Mouse (Mus musculus): ENCODE data around the gene Xrcc1. TPM values are rescaled to one million over a fixed set of nuclear protein-coding genes. Genes with fewer than 3 reads are reported as not detected.
"Not testable (repeated sequence)": the region's sequence is repeated elsewhere in the genome, so short reads cannot be mapped to it uniquely, and the experiment has no call there.

The Xrcc1 gene
- polyA plus RNA-seq, 1 experiment from 2014 or later: 110 TPM

DNA sequence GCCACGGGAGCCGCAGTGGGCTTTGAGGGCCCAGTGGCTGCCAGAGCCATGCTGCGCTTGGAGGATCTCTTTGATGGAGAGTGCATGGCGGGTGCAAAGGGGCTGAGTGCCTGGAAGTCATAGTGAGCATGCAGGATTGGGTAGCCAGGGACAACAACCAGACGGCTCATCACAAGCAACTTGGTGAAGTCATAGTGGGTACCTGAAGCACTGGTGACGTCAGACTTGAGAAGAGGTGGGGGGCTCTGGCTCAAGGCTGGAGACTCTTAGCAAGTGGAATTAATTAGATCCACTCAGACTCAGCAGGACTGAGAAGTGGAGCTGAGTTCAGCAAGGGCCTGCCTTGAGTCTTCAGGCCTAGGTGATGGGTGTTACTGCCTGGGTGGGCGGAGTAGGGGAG lies 33.7 kb upstream of the Xrcc1 start, which contains the start of gene AC161166.1:
TSS of gene AC161166.1 (minus strand) at position 101 of the 400 bp plus-strand sequence.
- 81% methylated on average over 7 of the region's 7 CpGs for WGBS
- Histone ChIP-seq H3K9me3 (no peaks in the 10 kb centered on the region), H3K4me2 (no peak within 1 kb of the TSS), H3K4me3 (no peak within 1 kb of the TSS), H3K36me3 (peaks cover 33% of the 10 kb centered on the region; the same call in 1 of the 2 replicates), H3K27ac (no peak within 1 kb of the TSS), H3K27me3 (no peaks in the 10 kb centered on the region), H3K9ac (no peak within 1 kb of the TSS), H3K4me1 (peaks cover 11% of the 10 kb centered on the region)
- no peak for ATAC-seq (ENCODE audit: insufficient number of reproducible peaks, low FRiP score, low TSS enrichment, low read depth)

DNA sequence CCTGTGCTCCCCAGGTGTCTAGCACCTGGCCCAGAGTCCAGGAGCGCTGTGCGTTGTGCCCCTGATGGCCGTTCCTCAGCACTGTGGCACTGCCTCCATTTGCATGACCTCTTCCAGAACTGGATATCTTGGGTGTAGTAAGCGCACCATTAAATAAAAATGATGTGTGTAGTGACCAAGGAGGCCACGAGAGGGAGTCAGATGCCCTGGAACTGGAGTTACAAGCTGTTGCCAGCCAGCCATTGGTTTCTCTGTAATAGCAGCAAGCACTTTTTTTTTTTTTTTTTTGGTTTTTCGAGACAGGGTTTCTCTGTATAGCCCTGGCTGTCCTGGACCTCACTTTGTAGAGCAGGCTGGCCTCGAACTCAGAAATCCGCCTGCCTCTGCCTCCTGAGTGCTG lies 29.8 kb upstream of the Xrcc1 start:
- H3K27me3 ChIP-seq; H3K9ac ChIP-seq; H3K4me3 ChIP-seq; H3K4me2 ChIP-seq; ATAC-seq (ENCODE audit: insufficient number of reproducible peaks, low FRiP score, low TSS enrichment, low read depth); H3K27ac ChIP-seq; H3K9me3 ChIP-seq; H3K4me1 ChIP-seq: not testable (repeated sequence)
- WGBS: 73% methylated on average over 8 of the region's 8 CpGs
- peaks cover 32% of the 10 kb centered on the region; the same call in 1 of the 2 replicates for H3K36me3 ChIP-seq

DNA sequence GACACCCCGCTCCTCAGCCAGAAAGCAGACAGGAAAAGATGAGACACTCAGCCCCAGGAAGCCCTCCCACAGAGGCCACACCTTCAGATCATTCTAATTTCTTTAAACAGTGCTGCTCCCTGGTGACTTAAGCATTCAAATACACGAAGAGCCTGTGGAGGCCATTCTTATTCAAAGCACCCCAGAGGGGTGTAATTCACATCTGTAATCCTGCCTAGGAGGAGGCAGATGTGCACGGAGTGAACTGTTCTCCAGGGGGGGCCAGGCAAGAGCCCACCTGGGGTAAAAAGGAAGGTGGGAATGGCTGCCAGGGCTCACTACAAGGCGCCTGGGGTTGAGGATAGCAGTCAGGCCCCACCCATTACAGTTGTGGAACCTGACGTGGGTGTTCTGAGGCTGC lies 29.0 kb upstream of the Xrcc1 start:
- no peak overlapping the region for H3K9ac ChIP-seq
- no peaks in the 10 kb centered on the region for H3K4me1 ChIP-seq
- no peak for ATAC-seq (ENCODE audit: insufficient number of reproducible peaks, low FRiP score, low TSS enrichment, low read depth)
- H3K4me3 ChIP-seq: no peak overlapping the region
- no peak overlapping the region for H3K27ac ChIP-seq
- no peaks in the 10 kb centered on the region for H3K9me3 ChIP-seq
- no peaks in the 10 kb centered on the region for H3K27me3 ChIP-seq
- WGBS: 49% methylated on average over 5 of the region's 5 CpGs
- H3K4me2 ChIP-seq: no peak overlapping the region
- peaks cover 27% of the 10 kb centered on the region; the same call in 1 of the 2 replicates for H3K36me3 ChIP-seq

DNA sequence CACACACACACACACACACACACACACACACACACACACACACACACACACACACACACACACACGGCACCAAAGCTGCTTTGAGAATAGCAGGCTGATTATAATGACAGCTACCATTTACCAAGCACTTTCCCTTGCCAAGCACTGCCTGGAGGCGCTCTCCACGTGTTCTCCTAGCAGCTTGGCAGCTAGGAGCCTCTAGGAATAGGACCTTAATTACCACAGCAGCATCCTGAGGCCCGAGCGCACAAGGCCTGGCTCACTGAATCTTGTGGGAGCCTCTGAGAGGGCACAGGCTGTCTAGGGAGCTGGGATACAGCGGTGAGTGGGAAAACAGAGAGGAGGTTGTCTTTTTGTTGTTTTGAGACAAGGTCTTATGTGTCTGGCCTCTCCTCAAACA lies 28.4 kb upstream of the Xrcc1 start:
- Histone ChIP-seq H3K4me3 (no peak overlapping the region), H3K9ac (no peak overlapping the region), H3K27ac (no peak overlapping the region), H3K27me3 (no peaks in the 10 kb centered on the region), H3K4me2 (no peak overlapping the region), H3K36me3 (peaks cover 23% of the 10 kb centered on the region; the same call in 1 of the 2 replicates), H3K4me1 (no peaks in the 10 kb centered on the region), H3K9me3 (no peaks in the 10 kb centered on the region)
- ATAC-seq (ENCODE audit: insufficient number of reproducible peaks, low FRiP score, low TSS enrichment, low read depth): no peak
- WGBS: 59% methylated on average over 6 of the region's 6 CpGs

DNA sequence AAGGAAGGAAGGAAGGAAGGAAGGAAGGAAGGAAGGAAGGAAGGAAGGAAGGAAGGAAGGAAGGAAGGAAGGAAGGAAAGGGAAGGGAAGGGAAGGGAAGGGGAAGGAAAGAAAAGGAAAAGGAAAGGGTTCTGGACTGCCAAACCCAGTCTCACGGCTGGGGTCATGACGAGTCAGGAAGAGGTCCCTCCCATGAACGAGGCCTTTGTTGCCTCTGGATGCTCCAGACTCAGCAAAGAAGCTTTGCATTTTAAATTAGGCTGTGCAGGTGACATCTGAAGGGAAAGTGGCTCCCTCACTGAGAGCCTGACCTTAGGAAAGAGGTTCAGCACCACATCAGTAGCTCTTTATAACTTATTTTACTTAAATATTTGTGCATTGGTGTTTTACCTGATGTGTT lies 27.0 kb upstream of the Xrcc1 start:
- 71% methylated on average over 3 of the region's 3 CpGs for WGBS
- H3K27me3 ChIP-seq: no peaks in the 10 kb centered on the region
- H3K4me1 ChIP-seq: no peaks in the 10 kb centered on the region
- H3K36me3 ChIP-seq: peaks cover 21% of the 10 kb centered on the region; the same call in 1 of the 2 replicates
- no peaks in the 10 kb centered on the region for H3K9me3 ChIP-seq
- no peak overlapping the region for H3K9ac ChIP-seq
- H3K4me2 ChIP-seq: no peak overlapping the region
- ATAC-seq (ENCODE audit: insufficient number of reproducible peaks, low FRiP score, low TSS enrichment, low read depth): no peak
- H3K27ac ChIP-seq: no peak overlapping the region
- H3K4me3 ChIP-seq: no peak overlapping the region

DNA sequence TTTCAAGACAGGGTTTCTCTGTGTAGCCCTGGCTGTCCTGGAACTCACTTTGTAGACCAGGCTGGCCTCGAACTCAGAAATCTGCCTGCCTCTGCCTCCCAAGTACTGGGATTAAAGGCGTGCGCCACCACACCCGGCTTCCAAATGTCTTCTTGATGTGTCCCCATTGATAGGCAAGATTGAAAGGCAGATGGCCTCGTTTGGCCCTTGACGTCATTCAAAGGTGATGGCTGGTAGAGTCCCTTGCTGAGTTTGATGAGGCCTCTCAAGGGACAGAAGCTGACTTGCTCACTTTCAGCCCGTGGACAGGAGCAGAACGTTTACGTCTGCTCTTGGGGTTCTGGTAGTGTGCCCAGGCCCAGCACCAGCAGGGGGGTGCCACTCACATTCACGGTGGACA lies 26.0 kb upstream of the Xrcc1 start:
- not testable (repeated sequence) for H3K27me3 ChIP-seq; ATAC-seq (ENCODE audit: insufficient number of reproducible peaks, low FRiP score, low TSS enrichment, low read depth); H3K27ac ChIP-seq; H3K9ac ChIP-seq; H3K4me2 ChIP-seq; H3K4me1 ChIP-seq; H3K4me3 ChIP-seq; H3K9me3 ChIP-seq
- H3K36me3 ChIP-seq: peaks cover 14% of the 10 kb centered on the region; the same call in 1 of the 2 replicates
- 83% methylated on average over 10 of the region's 10 CpGs for WGBS

DNA sequence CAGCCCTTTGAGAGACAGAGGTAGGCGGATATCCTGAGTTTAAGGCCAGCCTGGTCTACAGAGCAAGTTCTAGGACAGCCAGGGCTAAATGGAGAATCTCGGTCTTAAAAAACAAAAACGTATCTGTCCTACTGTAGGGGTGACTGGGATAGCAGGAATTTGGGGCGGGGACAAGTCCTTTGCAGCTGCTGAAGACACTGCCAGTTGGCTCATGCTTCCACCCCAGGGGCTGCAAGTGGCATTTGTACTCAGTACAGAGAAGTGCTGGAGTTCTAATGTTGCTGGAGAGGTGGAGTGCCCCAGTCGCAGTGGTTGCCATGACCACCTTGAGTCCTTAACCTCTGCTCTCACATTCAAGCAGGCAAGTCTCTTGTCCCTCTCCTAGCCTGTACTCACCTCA lies 23.3 kb upstream of the Xrcc1 start:
- no peak for ATAC-seq (ENCODE audit: insufficient number of reproducible peaks, low FRiP score, low TSS enrichment, low read depth)
- WGBS: 56% methylated on average over 5 of the region's 5 CpGs

DNA sequence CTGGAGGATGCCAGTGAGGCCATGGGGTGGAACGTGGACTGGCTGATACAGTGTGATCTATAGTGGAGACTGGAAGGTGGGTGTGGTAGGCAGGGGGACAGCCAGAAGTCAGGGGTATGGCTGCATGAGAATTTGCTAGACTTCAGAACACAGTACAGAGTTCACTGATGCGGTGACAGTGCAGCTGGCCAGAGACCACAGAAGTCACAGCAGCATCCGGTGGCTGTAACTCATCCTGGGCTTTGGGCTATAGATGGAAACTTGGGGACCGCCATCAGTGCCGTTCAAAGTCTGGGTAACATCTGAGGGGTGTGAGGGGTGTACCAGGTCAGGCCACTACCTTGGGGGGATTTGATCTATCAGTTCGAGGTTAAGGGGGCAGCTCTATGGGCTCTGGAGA lies 22.4 kb upstream of the Xrcc1 start:
- ATAC-seq (ENCODE audit: insufficient number of reproducible peaks, low FRiP score, low TSS enrichment, low read depth): no peak
- H3K36me3 ChIP-seq: no peaks in the 10 kb centered on the region
- no peaks in the 10 kb centered on the region for H3K9me3 ChIP-seq
- H3K4me3 ChIP-seq: no peak overlapping the region
- no peaks in the 10 kb centered on the region for H3K27me3 ChIP-seq
- WGBS: 83% methylated on average over 6 of the region's 6 CpGs
- peaks cover 6% of the 10 kb centered on the region; the same call in 1 of the 2 replicates for H3K4me1 ChIP-seq
- H3K27ac ChIP-seq: no peak overlapping the region
- H3K9ac ChIP-seq: no peak overlapping the region
- no peak overlapping the region for H3K4me2 ChIP-seq

More for the DNA sequence above, 23.3 kb upstream of the Xrcc1 start:
- Histone ChIP-seq H3K27ac (no peak overlapping the region), H3K9ac (no peak overlapping the region), H3K4me1 (peaks cover 6% of the 10 kb centered on the region; the same call in 1 of the 2 replicates), H3K27me3 (no peaks in the 10 kb centered on the region), H3K4me3 (no peak overlapping the region), H3K36me3 (no peaks in the 10 kb centered on the region), H3K9me3 (no peaks in the 10 kb centered on the region), H3K4me2 (no peak overlapping the region)

DNA sequence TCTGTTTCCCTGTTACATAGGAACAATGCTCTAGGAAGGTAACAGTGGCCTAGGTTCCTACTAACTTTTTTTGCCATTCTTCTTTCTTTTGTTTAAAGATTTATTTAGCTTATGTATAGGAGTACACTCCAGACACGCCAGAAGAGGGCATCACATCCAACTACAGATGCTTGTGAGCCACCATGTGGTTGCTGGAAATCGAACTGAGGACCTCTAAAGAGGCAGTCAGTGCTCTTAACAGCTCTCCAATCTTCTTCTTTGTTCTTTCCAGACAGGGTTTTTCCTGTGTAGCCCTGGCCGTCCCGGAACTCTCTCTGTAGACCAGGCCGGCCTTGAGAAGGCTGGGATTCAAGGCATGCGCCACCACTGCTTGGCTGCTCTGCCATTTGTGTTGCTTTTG lies 21.1 kb upstream of the Xrcc1 start:
- Histone ChIP-seq H3K27me3 (no peaks in the 10 kb centered on the region), H3K36me3 (no peaks in the 10 kb centered on the region), H3K27ac (no peak overlapping the region), H3K4me1 (peaks cover 14% of the 10 kb centered on the region), H3K4me2 (no peak overlapping the region), H3K9me3 (no peaks in the 10 kb centered on the region), H3K4me3 (no peak overlapping the region), H3K9ac (no peak overlapping the region)
- no peak for ATAC-seq (ENCODE audit: insufficient number of reproducible peaks, low FRiP score, low TSS enrichment, low read depth)
- 84% methylated on average over 6 of the region's 6 CpGs for WGBS

DNA sequence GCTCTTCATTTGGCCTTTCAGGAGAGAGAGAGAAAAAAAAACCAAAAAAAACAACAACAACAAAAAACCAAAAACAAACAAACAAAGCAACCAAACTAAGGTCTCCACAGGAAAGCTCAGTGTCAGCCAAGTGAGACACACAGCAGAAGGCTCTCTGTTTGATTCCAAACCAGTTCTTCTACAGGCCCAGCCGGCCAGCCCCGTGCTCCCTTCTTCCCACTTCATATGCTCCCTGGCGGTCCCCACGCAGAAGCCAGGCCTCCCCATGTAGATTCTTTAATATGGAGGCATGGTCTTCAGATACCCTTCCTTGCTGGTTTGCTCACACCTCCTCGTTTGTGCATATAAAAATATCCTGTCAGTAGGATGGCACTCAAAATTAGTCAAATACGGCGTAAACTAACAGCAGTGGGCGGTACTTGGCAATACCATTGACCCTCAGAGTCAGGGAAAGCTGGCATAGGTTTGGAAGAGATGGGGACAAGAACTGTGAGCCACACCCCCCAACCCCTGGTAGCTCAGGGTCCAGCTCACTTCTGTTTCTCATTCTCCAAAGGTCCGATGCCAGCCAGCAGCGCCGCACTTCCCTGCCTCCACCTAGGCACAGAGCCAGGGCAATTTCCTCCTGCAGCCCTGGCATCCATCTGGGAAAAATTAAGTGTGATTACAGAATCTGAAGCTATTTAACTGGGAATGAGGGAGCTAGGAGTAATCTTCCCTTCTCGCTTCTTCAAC lies 20.2 kb upstream of the Xrcc1 start:
- Histone ChIP-seq H3K36me3 (no peaks in the 10 kb centered on the region), H3K4me1 (peaks cover 14% of the 10 kb centered on the region), H3K27me3 (no peaks in the 10 kb centered on the region), H3K4me3 (no peak overlapping the region), H3K27ac (peak overlapping the region; percentile 52; the same call in 1 of the 2 replicates), H3K9me3 (no peaks in the 10 kb centered on the region), H3K9ac (no peak overlapping the region), H3K4me2 (no peak overlapping the region)
- 76% methylated on average over 12 of the region's 12 CpGs for WGBS
- no peak for ATAC-seq (ENCODE audit: insufficient number of reproducible peaks, low FRiP score, low TSS enrichment, low read depth)

DNA sequence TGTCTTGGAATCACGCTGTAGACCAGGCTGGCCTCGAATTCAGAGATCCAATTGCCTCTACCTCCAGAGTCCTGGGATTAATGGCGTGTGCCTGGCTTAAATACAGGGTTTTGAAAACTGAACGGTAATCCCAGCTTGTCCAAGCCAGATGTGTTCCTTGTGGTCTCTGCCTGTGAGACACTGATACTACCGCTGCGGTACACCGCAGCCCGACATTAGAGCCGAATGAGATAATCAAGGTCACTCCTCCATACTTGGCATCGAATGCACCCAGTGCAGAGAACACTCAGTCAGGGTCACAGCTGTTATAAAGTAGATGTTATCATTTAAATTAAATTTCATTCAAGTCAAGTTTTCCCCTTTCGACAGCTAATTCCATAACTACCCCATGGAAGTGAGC lies 17.2 kb upstream of the Xrcc1 start:
- H3K4me1 ChIP-seq: peaks cover 37% of the 10 kb centered on the region
- no peak overlapping the region for H3K27ac ChIP-seq
- H3K9ac ChIP-seq: no peak overlapping the region
- no peak overlapping the region for H3K4me2 ChIP-seq
- no peak for ATAC-seq (ENCODE audit: insufficient number of reproducible peaks, low FRiP score, low TSS enrichment, low read depth)
- WGBS: 90% methylated on average over 11 of the region's 11 CpGs
- no peak overlapping the region for H3K4me3 ChIP-seq
- H3K9me3 ChIP-seq: no peaks in the 10 kb centered on the region
- peaks cover 9% of the 10 kb centered on the region for H3K36me3 ChIP-seq
- peaks cover 8% of the 10 kb centered on the region; the same call in 1 of the 2 replicates for H3K27me3 ChIP-seq

DNA sequence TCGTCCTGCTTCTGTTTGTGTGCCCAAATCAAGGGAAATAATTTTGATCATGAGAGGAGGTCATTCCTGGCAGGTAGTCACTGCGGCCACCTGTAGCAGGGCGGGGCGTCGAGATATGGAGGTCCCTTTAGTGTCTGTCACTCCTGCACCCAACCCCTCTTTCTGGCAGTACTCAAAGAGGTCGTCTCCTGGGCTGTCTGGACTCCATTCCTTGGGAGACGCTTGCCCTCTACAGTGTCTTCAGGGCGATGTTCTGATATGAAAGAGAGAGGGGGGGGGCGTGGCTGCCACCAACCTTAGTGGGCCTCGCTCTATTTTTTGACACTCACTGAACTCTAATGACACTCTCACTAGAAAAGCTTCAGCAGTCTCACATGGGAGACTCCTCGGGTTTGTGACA lies 16.5 kb upstream of the Xrcc1 start:
- H3K9me3 ChIP-seq: no peaks in the 10 kb centered on the region
- peak overlapping the region; percentile 91 for H3K4me2 ChIP-seq
- WGBS: 64% methylated on average over 11 of the region's 11 CpGs
- H3K27ac ChIP-seq: peak overlapping the region; percentile 88
- H3K4me3 ChIP-seq: peak overlapping the region; percentile 59
- peaks cover 8% of the 10 kb centered on the region; the same call in 1 of the 2 replicates for H3K27me3 ChIP-seq
- peaks cover 16% of the 10 kb centered on the region for H3K36me3 ChIP-seq
- peaks cover 44% of the 10 kb centered on the region for H3K4me1 ChIP-seq
- peak overlapping the region; percentile 66 for H3K9ac ChIP-seq
- no peak for ATAC-seq (ENCODE audit: insufficient number of reproducible peaks, low FRiP score, low TSS enrichment, low read depth)

Data from limb, embryonic 15.5 days (tissue).